Mouse (Mus musculus): ENCODE data around the gene Map10.
A peak's percentile ranks its signal among the peaks of the same experiment; 100 is the strongest.

Gene Map10

GRCm38 (mm10) chr8:125669700-125670195 lies at the start of gene Map10:
TSS of gene Map10 (plus strand) at chr8:125669818.
- DNase-seq (ENCODE audit: low spot score in 2 of 2), result peak; percentile 82 to 89

DNA sequence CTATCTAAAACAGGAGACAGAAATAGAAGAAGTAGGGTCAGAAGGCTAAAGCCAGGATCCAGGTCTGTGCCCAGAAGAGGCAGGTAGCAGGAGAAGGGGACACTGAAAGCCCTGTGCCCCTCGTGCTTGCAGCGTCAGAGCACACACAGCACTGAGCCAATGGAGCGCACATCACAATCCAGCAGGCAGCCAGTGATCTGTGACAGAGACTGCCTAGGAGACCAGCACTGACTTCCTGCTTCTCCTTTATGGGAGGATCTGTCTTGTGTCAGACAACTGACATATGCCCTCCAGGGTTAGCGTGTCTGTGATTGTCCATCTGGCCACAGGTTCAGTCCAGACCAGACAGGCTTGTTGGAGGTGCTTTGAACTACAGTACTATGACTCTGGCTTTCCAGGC lies 49.3 kb upstream of the Map10 start:
- DNase-seq (ENCODE audit: low spot score in 2 of 2), result no peak

DNA sequence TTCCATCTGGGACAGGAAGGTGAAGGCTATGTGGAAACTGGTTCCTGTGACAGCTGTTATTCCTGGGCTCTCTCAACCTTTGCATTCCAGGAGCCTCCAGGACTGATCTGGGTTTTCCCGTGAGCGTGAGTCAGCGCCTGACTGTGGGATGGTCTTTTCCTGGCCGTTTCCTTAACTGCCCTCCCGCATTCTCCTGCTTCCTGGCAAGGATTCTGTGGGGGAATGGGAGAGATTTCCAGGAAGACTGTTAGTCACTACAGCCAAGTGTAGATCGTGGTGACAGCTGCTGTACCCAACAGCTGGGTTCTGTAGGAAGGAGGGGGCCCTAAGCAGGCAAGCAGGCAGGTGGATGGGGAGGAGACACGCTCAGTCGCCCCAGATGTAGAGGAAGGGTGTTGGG lies 45.3 kb upstream of the Map10 start:
- no peak for DNase-seq (ENCODE audit: low spot score in 2 of 2)

DNA sequence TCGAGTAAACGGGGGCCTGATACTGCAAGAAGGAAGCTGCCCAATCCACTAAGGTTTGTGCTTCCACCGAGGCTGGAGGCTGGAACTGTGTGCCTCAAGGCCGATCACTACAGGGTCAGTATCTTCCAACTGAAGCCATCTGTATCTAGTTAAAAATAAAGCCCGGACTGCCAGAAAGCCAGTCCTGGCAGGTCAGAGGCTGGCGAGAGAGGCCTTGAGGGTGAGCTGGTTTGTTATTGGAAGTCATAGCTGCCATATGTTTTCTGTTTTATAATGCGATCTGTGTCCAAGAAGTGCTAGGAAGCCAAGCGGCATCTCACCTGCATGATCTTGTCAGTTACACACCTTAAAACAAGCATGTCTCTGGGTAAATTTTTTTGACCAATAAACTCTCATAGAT lies 43.2 kb upstream of the Map10 start:
- no peak for DNase-seq (ENCODE audit: low spot score in 2 of 2)

GRCm38 (mm10) chr8:125628834-125629233 lies 40.8 kb upstream of the Map10 start:
- DNase-seq (ENCODE audit: low spot score in 2 of 2), result no peak

DNA sequence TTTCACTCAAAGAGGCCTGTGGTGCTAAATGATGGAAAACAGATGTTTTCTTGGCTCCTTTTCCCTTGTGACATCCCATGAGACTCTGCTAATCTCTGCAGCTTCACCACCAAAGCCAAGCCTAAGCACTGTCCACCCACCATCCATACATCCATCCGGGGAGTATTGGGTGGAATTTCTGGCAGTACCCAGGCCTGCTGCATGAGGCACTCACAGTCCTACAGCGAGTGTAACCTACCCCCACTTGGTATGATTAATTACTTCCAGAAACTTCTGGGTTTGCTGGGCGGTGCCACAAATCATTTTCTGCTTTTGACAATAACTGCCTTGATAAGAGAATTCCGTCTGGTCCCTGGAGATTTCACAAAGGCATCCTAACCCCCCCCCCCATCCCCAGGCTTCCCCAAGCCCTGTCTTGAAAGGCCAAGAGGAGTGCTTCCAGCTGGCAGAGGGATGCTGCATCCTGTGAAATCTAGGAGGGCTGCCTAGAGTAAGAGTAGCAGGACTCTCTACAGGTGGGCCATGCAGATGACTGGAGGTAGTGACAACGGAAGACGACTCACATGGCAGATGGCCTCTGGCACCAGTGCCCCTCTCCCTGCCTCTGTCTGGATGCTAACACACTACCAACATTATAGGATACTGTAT lies 31.1 kb upstream of the Map10 start:
- DNase-seq (ENCODE audit: low spot score in 2 of 2), result peak; percentile 29 to 31

- no peak for DNase-seq (ENCODE audit: low spot score in 2 of 2)
Observed at GRCm38 (mm10) chr8:125639631-125640030, 30.0 kb upstream of the Map10 start.

DNA sequence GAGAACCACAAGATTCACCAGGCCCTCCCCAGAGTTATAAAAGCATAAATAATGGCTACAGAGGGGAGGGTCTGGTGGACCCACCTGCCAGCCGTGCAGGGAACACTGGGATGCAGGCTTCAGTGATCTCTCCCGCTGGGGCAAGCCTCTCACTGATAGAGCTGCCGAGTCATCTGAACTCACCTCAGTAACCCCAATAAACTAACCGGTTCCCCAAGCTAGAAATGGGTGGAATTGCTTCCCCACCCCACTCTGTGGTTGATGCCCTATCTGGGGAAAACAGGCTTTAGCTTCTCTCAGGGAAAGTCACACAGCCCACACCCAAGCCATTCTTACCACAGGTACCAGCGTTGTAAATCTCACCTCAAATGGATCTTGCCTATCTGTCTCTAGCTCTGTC lies 28.9 kb upstream of the Map10 start:
- DNase-seq (ENCODE audit: low spot score in 2 of 2), result no peak

GRCm38 (mm10) chr8:125641808-125642207 lies 27.8 kb upstream of the Map10 start:
- no peak for DNase-seq (ENCODE audit: low spot score in 2 of 2)

- DNase-seq (ENCODE audit: low spot score in 2 of 2), result no peak
Observed at GRCm38 (mm10) chr8:125645757-125646478, 23.7 kb upstream of the Map10 start.

DNA sequence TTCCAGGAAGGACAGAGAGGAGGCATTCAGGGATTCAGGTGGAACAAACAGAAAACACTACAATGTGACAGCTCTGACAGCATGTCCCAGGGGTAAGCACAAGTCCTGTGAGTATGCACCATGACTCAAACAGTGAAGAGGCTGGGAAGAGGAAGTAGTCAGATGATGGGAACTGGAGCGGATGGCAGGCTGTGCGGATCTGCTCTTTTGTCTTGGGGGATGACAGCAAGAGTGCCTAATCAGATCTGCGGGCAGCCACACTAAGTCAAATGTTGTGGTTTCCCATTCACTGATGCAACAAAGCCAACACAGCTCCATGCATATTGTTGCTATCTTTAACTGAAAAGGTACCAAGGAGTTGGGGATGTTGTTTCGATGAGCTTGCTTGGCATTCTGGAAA lies 20.2 kb upstream of the Map10 start:
- DNase-seq (ENCODE audit: low spot score in 2 of 2), result no peak

DNA sequence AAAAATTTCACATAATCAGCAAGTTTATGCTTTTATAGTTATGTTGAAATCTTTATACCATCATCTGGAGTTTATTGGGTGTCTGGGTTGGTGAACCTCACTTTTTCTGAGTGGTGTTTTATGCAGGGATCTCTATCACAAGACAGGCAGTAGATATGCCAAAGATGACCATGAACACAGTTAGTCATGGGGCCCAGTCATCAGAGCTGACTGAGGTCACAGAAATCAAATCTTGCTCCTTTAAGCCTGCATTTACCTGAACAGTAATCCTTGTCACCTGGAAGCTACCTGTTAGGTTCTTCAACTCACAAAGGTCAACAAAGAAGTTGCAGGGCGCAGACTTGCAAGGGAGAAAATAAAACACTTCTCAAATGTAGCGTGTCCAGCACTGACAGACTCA lies 14.8 kb upstream of the Map10 start:
- no peak for DNase-seq (ENCODE audit: low spot score in 2 of 2)

GRCm38 (mm10) chr8:125658508-125658907 lies 11.1 kb upstream of the Map10 start:
- DNase-seq (ENCODE audit: low spot score in 2 of 2), result no peak

DNA sequence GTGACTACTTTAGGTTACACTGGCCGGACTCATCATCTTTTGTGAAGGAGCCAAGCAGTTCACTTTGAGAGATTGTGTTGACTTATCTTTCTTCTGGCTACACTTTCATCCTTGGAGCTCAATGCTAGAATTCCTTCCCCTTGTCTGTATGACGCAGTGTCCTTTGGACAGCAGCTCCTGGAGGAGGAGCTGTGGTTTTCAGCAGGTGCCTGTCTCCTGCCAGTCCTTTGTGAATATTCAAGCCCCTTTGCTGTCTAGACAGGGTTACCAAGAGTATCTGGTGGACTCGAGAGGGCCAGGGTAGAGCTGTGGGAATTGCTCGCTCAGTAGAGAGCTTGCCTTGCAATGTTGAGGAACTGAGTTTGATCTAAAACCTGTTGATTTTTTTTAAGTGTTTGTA lies 10.7 kb upstream of the Map10 start:
- DNase-seq (ENCODE audit: low spot score in 2 of 2), result no peak

DNA sequence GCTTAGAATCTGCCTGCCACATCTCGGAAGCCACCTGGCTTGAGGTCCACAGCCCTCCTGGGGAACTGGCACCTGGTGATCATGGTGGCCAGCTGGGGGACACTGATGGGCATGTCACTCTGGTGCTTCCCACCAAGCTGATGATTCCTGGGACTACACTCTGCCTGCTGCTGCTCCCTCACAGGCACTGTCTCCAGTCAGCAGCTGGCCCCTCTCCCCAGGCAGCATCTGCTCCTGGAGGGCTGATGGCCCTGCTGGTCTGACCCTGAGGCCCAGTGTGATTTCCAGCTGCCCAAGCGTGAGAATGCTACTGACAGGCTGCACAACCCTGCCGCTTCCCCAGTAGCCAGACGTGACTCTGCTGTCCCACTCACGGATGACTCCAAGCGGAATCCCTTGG lies 9.2 kb upstream of the Map10 start:
- no peak for DNase-seq (ENCODE audit: low spot score in 2 of 2)

GRCm38 (mm10) chr8:125661958-125662668 lies 7.5 kb upstream of the Map10 start:
- DNase-seq (ENCODE audit: low spot score in 2 of 2), result peak in 1 of 2 experiments; percentile 52

DNA sequence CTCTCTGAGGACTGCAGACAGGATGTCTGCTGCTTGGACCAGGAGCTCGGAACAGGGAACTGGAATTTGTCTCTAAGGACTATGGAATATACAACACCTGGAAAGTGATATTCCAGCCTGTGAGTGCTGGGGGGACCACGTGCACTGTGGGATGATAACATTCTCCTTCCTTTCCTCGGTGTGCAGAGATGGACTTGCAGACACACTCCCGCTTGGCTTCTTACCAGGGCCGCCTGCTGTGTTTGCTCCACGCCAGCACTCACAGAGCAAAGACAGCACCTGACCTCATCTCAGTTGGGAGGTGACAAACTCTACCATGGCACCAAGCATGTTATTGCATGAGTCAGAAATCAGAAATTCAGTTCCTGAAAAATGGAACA lies 7.0 kb upstream of the Map10 start:
- peak; percentile 43 to 52 for DNase-seq (ENCODE audit: low spot score in 2 of 2)

- no peak for DNase-seq (ENCODE audit: low spot score in 2 of 2)
Observed at GRCm38 (mm10) chr8:125665183-125665875, 4.3 kb upstream of the Map10 start.

DNA sequence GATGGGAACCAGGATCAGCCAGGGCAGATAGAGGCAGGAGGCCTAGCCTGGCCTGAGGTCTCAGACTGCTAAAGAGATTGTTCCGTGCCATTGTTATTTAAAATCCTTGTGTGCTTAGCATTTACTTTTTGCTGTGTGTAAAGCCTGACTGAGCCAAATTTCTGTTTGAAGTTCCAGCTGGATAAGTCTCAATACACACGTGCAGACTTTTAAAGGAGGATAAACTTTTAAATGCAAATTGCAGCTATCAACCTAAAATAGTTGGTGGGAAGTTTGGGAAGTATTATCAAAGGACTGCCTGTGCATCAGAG lies 3.8 kb upstream of the Map10 start:
- no peak for DNase-seq (ENCODE audit: low spot score in 2 of 2)

DNA sequence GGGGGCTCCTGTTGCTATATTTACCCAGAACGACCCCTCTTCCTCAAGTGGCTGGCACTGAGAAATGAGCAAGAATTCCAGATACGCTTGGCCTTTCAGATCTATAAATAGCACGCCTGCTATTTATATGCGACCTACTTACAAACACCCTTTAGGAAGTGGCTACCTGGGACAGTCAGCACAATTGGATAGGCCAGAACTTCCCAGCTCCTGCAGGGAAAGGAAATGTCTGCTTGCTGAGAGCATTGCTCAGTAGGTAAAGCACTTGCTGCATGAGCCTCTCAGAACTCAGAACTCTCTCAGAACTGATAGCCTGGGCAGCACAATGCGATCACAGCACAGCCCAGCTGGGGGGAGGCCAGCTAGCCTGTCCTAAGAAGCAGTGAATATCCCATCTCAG lies 3.4 kb upstream of the Map10 start:
- peak; percentile 68 for DNase-seq (ENCODE audit: low spot score in 2 of 2)

DNA sequence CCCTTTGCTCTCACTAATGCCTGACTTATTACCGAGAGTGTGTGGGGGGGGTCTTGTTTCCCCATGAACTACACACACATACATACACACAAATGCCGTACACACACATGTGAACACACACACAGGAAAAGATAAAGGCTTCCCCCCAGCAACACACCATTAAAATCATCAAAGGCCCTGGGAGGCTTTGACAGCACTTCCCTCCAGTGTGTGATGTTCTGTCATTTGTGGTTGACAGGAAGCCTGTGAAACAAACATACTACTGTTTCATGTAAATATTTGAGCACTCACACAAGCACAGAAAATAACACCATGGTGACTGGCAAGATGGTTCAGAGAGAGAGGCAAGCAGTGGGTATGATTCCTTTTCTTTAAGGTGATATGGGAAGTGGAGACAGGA lies 2.4 kb upstream of the Map10 start:
- no peak for DNase-seq (ENCODE audit: low spot score in 2 of 2)

DNA sequence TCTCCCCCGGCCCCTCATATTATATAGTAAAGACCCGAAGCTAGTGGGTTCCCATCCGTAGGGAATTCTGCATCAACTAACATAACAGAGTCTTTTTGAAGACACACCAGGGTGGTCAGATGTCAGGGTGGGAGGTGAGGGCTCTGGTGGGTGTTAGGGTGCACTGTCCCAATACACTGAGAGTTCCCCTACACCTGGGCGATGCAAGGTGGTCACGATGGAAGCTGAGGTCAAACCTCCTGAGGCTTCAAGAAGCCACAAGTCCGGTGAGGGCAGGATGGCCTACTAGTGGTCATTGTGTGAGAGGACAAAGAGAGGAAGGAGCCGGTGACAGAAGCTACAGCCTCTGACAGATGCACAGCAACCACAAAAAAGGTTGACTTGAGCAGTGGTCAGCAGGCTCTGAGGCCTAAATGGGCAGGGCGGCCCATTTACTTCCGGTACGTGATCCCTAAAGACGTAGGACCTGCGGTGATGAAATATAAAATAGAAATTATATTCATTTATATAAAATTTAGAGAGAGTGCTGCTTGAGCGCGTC lies 389 bp upstream of the Map10 start:
- no peak for DNase-seq (ENCODE audit: low spot score in 2 of 2)
